Mouse (Mus musculus) stomach, embryonic 15.5 days (tissue): Measurements from ENCODE around the gene Mknk2. TPM values are rescaled to one million over a fixed set of nuclear protein-coding genes. Genes with fewer than 3 reads are reported as not detected.

ENCODE experiments used
- ATAC-seq: fragments of 200-750 bp; cut with Nextera tagmentation; 2 replicates; pipeline ENCODE4 v1.8.0; 2017; ENCODE audit warnings: low read depth, moderate number of reproducible peaks, moderate TSS enrichment; ENCODE audit not compliant: insufficient read depth, low FRiP score
- H3K27ac ChIP-seq: fragments of 300-500 bp; sonication (generic); 2 replicates; pipeline ENCODE4 v1.5.1; 2015; ENCODE audit warnings: mild to moderate bottlenecking, inconsistent platforms
- H3K27me3 ChIP-seq: fragments of 300-500 bp; sonication (generic); replicated peaks from 2 replicates; pipeline ENCODE4 v1.6.1; 2015; ENCODE audit warnings: inconsistent platforms
- H3K36me3 ChIP-seq: fragments of 300-500 bp; sonication (generic); 2 replicates; pipeline ENCODE4 v1.6.1; 2015; ENCODE audit warnings: inconsistent platforms
- H3K4me1 ChIP-seq: fragments of 300-500 bp; sonication (generic); 2 replicates; pipeline ENCODE4 v1.6.1; 2015; ENCODE audit warnings: inconsistent platforms
- H3K4me2 ChIP-seq: fragments of 300-500 bp; sonication (generic); 2 replicates; pipeline ENCODE4 v1.6.1; 2015; ENCODE audit warnings: mild to moderate bottlenecking, inconsistent platforms
- H3K4me3 ChIP-seq: fragments of 300-500 bp; sonication (generic); replicated peaks from 2 replicates; pipeline ENCODE4 v1.5.1; 2015; ENCODE audit warnings: inconsistent platforms
- H3K9ac ChIP-seq: fragments of 300-500 bp; sonication (generic); 2 replicates; pipeline ENCODE4 v1.6.1; 2015; ENCODE audit warnings: inconsistent platforms
- H3K9me3 ChIP-seq: fragments of 300-500 bp; sonication (generic); 2 replicates; pipeline ENCODE4 v1.6.1; 2016; ENCODE audit warnings: inconsistent platforms
- WGBS: fragments of 180-500 bp; shearing (Covaris S2); methylation state at CpG from one replicate; pipeline ENCODE4 v1.1.7; 2015; 5-methylcytosine and 5-hydroxymethylcytosine counted together
- polyA plus RNA-seq: library from polyadenylated mRNA; unstranded; fragments of >200 nt; fragmentation: Nextera tagmentation; extraction: Ambion mirVana; gene quantifications from 2 replicates; pipeline ENCODE4 v1.2.1, GENCODE M21; 2015

Mknk2 gene
- polyA plus RNA-seq, 1 experiment from 2014 or later, result 86.3 TPM

DNA sequence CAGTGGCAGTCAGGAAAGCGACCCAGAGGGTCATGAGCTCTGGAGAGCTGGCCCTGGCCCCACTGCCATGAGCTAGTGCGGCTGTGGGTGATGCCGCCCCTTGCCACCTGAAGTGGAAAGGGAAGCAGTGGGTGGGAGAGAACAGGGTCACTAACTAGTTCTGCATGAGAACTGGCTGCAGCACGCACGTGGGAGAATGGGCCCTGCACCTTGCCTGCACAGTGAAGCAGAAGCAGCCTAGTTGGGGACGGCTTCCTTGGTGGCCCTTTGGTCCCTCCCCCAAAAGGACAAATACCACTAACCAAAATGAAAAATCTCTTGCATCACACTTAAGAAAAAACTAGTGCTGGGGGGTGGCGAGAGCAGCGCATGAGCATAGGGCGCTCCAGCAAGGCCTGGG lies 20.7 kb upstream of the Mknk2 start:
- Histone ChIP-seq H3K4me1 (peaks cover 39% of the 10 kb centered on the region), H3K27ac (no peak overlapping the region), H3K4me3 (no peak overlapping the region), H3K9me3 (no peaks in the 10 kb centered on the region), H3K36me3 (no peaks in the 10 kb centered on the region; the same call in 1 of the 2 replicates), H3K27me3 (no peaks in the 10 kb centered on the region), H3K9ac (no peak overlapping the region), H3K4me2 (no peak overlapping the region)
- no peak for ATAC-seq
- 88% methylated on average over 9 of the region's 9 CpGs for WGBS

DNA sequence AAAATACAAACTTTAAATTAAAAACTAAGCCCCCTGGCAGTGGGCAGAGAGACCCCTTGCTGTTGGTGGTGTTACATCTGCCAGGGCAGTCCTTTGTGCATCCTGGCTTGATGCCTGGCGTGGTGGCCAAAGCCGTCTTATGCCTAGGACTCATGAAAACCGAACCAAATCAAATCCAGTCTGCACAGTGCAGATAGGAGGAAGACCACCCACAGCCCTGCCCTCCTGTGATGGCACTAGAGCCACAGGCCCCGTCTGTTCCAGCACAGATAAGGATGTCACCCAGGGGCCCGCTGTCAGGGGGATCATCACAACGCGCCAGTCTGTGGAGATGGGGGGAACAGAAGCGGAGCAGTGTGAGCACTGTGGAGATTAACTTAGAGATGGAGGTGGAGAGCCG lies 19.9 kb upstream of the Mknk2 start:
- Histone ChIP-seq H3K27me3 (no peaks in the 10 kb centered on the region), H3K9ac (no peak overlapping the region), H3K4me1 (peaks cover 31% of the 10 kb centered on the region), H3K27ac (no peak overlapping the region), H3K4me2 (no peak overlapping the region), H3K36me3 (no peaks in the 10 kb centered on the region; the same call in 1 of the 2 replicates), H3K4me3 (no peak overlapping the region), H3K9me3 (no peaks in the 10 kb centered on the region)
- no peak; the same call in 1 of the 2 replicates for ATAC-seq
- 84% methylated on average over 9 of the region's 9 CpGs for WGBS

GRCm38 (mm10) chr10:80697393-80697787 lies 19.5 kb upstream of the Mknk2 start:
- Histone ChIP-seq H3K4me3 (no peak overlapping the region), H3K9me3 (no peaks in the 10 kb centered on the region), H3K9ac (no peak overlapping the region), H3K4me2 (no peak overlapping the region), H3K27ac (no peak overlapping the region), H3K27me3 (no peaks in the 10 kb centered on the region), H3K4me1 (peaks cover 30% of the 10 kb centered on the region), H3K36me3 (no peaks in the 10 kb centered on the region; the same call in 1 of the 2 replicates)
- 91% methylated on average over 8 of the region's 8 CpGs for WGBS
- no peak for ATAC-seq

DNA sequence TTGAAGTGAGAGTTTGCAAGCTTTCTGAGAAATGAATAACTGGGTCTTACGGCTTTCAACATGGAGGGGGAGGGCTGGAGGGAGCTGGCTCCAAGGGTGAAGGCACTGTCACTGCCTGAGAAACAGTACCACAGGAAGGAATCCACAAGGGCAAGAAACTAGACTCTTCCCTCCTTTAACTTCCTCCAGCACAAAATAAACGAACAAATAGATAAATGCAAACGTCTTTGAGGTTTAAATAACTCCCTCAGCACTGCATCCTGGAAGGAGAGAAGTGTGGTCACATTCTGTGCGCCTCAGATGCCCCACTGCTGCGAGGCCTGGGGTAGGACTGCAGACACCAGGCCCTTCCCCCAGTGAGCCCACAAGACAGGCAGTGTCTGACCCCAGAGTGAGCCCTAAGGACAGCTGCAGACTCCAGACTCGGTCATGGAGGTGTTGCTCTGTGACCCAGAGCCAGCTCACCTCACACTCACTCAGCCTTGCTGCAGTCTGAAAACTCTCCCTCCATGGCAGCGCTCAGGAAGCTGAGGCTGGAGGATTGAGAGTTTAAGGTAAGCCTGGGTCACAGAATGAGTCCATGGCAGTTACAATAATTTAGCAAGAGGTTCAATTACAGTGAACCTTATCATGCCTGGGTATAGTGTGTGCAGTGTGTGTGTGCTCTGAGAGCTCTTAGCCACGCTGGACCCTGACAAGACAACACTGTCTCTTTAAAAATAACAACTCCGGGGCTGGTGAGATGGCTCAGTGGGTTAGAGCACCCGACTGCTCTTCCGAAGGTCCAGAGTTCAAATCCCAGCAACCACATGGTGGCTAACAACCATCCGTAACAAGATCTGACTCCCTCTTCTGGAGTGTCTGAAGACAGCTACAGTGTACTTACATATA lies 18.8 kb upstream of the Mknk2 start:
- H3K27ac ChIP-seq, result peak overlapping the region; percentile 55
- WGBS, result 55% methylated on average over 12 of the region's 12 CpGs
- ATAC-seq, result no peak

GRCm38 (mm10) chr10:80695801-80696501 lies 18.0 kb upstream of the Mknk2 start:
- WGBS, result 49% methylated on average over 10 of the region's 10 CpGs
- H3K9ac ChIP-seq, result no peak overlapping the region
- H3K4me2 ChIP-seq, result no peak overlapping the region
- no peak for ATAC-seq
- no peaks in the 10 kb centered on the region for H3K9me3 ChIP-seq
- H3K27me3 ChIP-seq, result no peaks in the 10 kb centered on the region
- no peak overlapping the region for H3K4me3 ChIP-seq
- peaks cover 2% of the 10 kb centered on the region; the same call in 1 of the 2 replicates for H3K36me3 ChIP-seq
- peak overlapping the region; percentile 55 for H3K27ac ChIP-seq
- H3K4me1 ChIP-seq, result peaks cover 26% of the 10 kb centered on the region

More for the DNA sequence above, 18.8 kb upstream of the Mknk2 start:
- no peaks in the 10 kb centered on the region for H3K27me3 ChIP-seq
- H3K9ac ChIP-seq, result no peak overlapping the region
- H3K4me2 ChIP-seq, result no peak overlapping the region
- H3K9me3 ChIP-seq, result no peaks in the 10 kb centered on the region
- peaks cover 30% of the 10 kb centered on the region for H3K4me1 ChIP-seq
- no peaks in the 10 kb centered on the region; the same call in 1 of the 2 replicates for H3K36me3 ChIP-seq
- no peak overlapping the region for H3K4me3 ChIP-seq

- H3K4me2 ChIP-seq, result no peak overlapping the region
- 55% methylated on average over 2 of the region's 2 CpGs for WGBS
Observed at GRCm38 (mm10) chr10:80695186-80695585, 17.3 kb upstream of the Mknk2 start.

DNA sequence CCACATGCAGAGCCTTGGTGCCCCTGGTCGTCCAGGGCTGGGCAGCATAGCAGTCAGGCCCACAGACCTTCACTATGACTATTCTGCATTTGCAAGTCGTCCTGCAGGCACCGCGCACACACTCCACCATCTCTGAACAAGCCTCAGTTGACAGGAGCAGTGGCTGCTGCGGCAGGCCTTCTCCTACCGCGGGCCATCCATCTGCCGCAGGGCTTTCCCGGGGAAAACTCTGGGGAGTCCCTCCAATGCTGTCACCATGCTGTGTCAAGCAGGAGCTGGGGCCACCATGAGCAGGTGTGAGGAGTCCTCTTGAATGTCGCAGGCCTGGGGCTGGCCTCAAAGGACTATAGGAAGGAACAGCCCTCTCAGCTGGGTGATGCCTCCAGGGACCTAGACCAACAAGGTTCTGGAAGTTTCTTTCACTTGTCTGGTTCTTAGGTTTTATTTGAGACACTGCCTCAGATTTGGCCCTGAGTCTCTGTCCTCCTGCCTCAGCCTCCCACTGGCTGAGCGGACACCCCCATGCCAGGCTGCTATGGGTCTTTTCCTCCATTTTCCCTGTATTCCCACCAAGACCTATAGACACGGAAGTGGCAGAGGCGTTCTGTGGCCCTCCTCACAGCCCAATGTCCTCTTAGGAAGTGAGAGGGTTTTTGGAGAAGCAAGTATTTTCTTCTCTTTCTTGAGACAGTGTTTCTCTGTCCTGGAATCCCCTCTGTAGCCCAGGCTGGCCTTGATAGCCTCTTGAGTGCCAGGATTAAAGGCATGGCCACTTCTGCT lies 16.4 kb upstream of the Mknk2 start:
- no peak for ATAC-seq
- Histone ChIP-seq H3K4me2 (no peak overlapping the region), H3K4me3 (no peak overlapping the region), H3K9me3 (no peaks in the 10 kb centered on the region), H3K4me1 (peaks cover 15% of the 10 kb centered on the region; the same call in 1 of the 2 replicates), H3K9ac (no peak overlapping the region), H3K27ac (0 out of 2 replicates have a peak overlapping the region, but pooled peaks have one; percentile 9), H3K27me3 (no peaks in the 10 kb centered on the region), H3K36me3 (peaks cover 11% of the 10 kb centered on the region)
- WGBS, result 87% methylated on average over 13 of the region's 13 CpGs

More at GRCm38 (mm10) chr10:80695186-80695585, 17.3 kb upstream of the Mknk2 start:
- Histone ChIP-seq H3K9me3 (no peaks in the 10 kb centered on the region), H3K4me1 (peaks cover 19% of the 10 kb centered on the region), H3K27ac (peak overlapping the region; percentile 55), H3K27me3 (no peaks in the 10 kb centered on the region), H3K4me3 (no peak overlapping the region), H3K36me3 (peaks cover 5% of the 10 kb centered on the region; the same call in 1 of the 2 replicates), H3K9ac (no peak overlapping the region)
- ATAC-seq, result 0 out of 2 replicates have a peak, but pooled peaks have one; percentile 2

- ATAC-seq, result no peak
- 88% methylated on average over 12 of the region's 12 CpGs for WGBS
- no peak overlapping the region for H3K9ac ChIP-seq
Observed at GRCm38 (mm10) chr10:80693401-80694045, 15.6 kb upstream of the Mknk2 start.

GRCm38 (mm10) chr10:80692249-80693165 lies 14.6 kb upstream of the Mknk2 start:
- Histone ChIP-seq H3K4me1 (peaks cover 9% of the 10 kb centered on the region; the same call in 1 of the 2 replicates), H3K4me2 (no peak overlapping the region), H3K4me3 (no peak overlapping the region), H3K9ac (no peak overlapping the region), H3K27me3 (no peaks in the 10 kb centered on the region), H3K36me3 (peaks cover 14% of the 10 kb centered on the region), H3K27ac (0 out of 2 replicates have a peak overlapping the region, but pooled peaks have one; percentile 18), H3K9me3 (no peaks in the 10 kb centered on the region)
- ATAC-seq, result no peak
- 74% methylated on average over 14 of the region's 14 CpGs for WGBS

More at GRCm38 (mm10) chr10:80693401-80694045, 15.6 kb upstream of the Mknk2 start:
- Histone ChIP-seq H3K4me3 (no peak overlapping the region), H3K4me1 (peaks cover 15% of the 10 kb centered on the region; the same call in 1 of the 2 replicates), H3K27ac (0 out of 2 replicates have a peak overlapping the region, but pooled peaks have one; percentile 13), H3K36me3 (peaks cover 14% of the 10 kb centered on the region), H3K4me2 (no peak overlapping the region), H3K27me3 (no peaks in the 10 kb centered on the region), H3K9me3 (no peaks in the 10 kb centered on the region)

DNA sequence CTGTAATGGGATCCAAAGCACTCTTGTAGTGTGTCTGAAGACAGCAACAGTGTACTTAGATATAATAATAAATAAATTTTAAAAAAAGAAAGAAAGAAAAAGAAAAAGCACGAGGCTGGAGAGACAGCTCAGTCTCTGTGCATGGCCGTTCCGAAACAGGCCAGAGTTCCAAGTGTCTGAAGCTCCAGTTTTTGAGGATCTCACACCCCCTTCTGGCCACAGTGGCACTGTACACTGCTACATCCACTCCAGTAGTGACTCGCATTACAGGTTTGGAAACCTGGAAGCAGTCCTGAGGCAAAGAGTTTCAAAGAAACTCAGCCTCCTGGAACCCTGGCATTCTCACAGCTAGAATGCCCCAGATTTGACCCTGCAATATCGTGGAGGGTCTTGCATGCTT lies 9.9 kb upstream of the Mknk2 start:
- H3K4me1 ChIP-seq, result no peaks in the 10 kb centered on the region
- peak; percentile 60; the same call in 1 of the 2 replicates for ATAC-seq
- no peak overlapping the region for H3K4me3 ChIP-seq
- 35% methylated on average over 5 of the region's 5 CpGs for WGBS
- no peaks in the 10 kb centered on the region for H3K27me3 ChIP-seq
- no peak overlapping the region for H3K9ac ChIP-seq
- H3K9me3 ChIP-seq, result no peaks in the 10 kb centered on the region
- no peak overlapping the region for H3K27ac ChIP-seq
- H3K36me3 ChIP-seq, result peaks cover 43% of the 10 kb centered on the region
- H3K4me2 ChIP-seq, result no peak overlapping the region
